Mouse (Mus musculus): ENCODE data around the gene Nod2. TPM values are rescaled to one million over a fixed set of nuclear protein-coding genes. Genes with fewer than 3 reads are reported as not detected.
A peak's percentile ranks its signal among the peaks of the same experiment; 100 is the strongest.

The Nod2 gene
- polyA plus RNA-seq, 1 experiment, result 0.27 TPM

GRCm38 (mm10) chr8:88609036-88609435 is 38.1 kb upstream of the Nod2 start:
- TF ChIP-seq CTCF (IDR thresholded peaks at IDR 0.05; ENCODE audit: control insufficient read depth, insufficient read depth, insufficient replicate concordance, low read depth, low read length) (no peak), POLR2A (IDR thresholded peaks at IDR 0.05; ENCODE audit: control insufficient read depth, low read depth, low read length) (no peak)

GRCm38 (mm10) chr8:88610271-88610670 is 36.8 kb upstream of the Nod2 start:
- H3K36me3 ChIP-seq (ENCODE audit: control insufficient read depth, insufficient read depth, low read length), result no peaks in the 10 kb centered on the region
- H3K4me1 ChIP-seq (ENCODE audit: control insufficient read depth, insufficient read depth, low read length), result peaks cover 2% of the 10 kb centered on the region; the same call in 1 of the 2 replicates
- no peak overlapping the region for H3K27ac ChIP-seq (ENCODE audit: control insufficient read depth, insufficient read depth, low read depth, low read length)
- no peaks in the 10 kb centered on the region for H3K27me3 ChIP-seq (ENCODE audit: control insufficient read depth, insufficient read depth, low read length)
- TF ChIP-seq CTCF (IDR thresholded peaks at IDR 0.05; ENCODE audit: control insufficient read depth, insufficient read depth, insufficient replicate concordance, low read depth, low read length), result no peak
- TF ChIP-seq POLR2A (IDR thresholded peaks at IDR 0.05; ENCODE audit: control insufficient read depth, low read depth, low read length), result no peak
- H3K4me3 ChIP-seq (ENCODE audit: control insufficient read depth, low read depth, low read length), result no peak overlapping the region

More at GRCm38 (mm10) chr8:88609036-88609435, 38.1 kb upstream of the Nod2 start:
- Histone ChIP-seq H3K36me3 (ENCODE audit: control insufficient read depth, insufficient read depth, low read length) (no peaks in the 10 kb centered on the region), H3K27me3 (ENCODE audit: control insufficient read depth, insufficient read depth, low read length) (no peaks in the 10 kb centered on the region), H3K27ac (ENCODE audit: control insufficient read depth, insufficient read depth, low read depth, low read length) (no peak overlapping the region), H3K4me1 (ENCODE audit: control insufficient read depth, insufficient read depth, low read length) (peaks cover 2% of the 10 kb centered on the region), H3K4me3 (ENCODE audit: control insufficient read depth, low read depth, low read length) (no peak overlapping the region)

- Histone ChIP-seq H3K36me3 (ENCODE audit: control insufficient read depth, insufficient read depth, low read length) (no peaks in the 10 kb centered on the region), H3K27me3 (ENCODE audit: control insufficient read depth, insufficient read depth, low read length) (no peaks in the 10 kb centered on the region), H3K27ac (ENCODE audit: control insufficient read depth, insufficient read depth, low read depth, low read length) (no peak overlapping the region), H3K4me1 (ENCODE audit: control insufficient read depth, insufficient read depth, low read length) (peaks cover 2% of the 10 kb centered on the region; the same call in 1 of the 2 replicates), H3K4me3 (ENCODE audit: control insufficient read depth, low read depth, low read length) (no peak overlapping the region)
- TF ChIP-seq CTCF (IDR thresholded peaks at IDR 0.05; ENCODE audit: control insufficient read depth, insufficient read depth, insufficient replicate concordance, low read depth, low read length) (no peak), POLR2A (IDR thresholded peaks at IDR 0.05; ENCODE audit: control insufficient read depth, low read depth, low read length) (no peak)
Observed at GRCm38 (mm10) chr8:88614981-88615380, 32.1 kb upstream of the Nod2 start.

GRCm38 (mm10) chr8:88618612-88619011 is 28.5 kb upstream of the Nod2 start:
- TF ChIP-seq CTCF (IDR thresholded peaks at IDR 0.05; ENCODE audit: control insufficient read depth, insufficient read depth, insufficient replicate concordance, low read depth, low read length), result no peak
- TF ChIP-seq POLR2A (IDR thresholded peaks at IDR 0.05; ENCODE audit: control insufficient read depth, low read depth, low read length), result no peak
- no peak overlapping the region for H3K4me3 ChIP-seq (ENCODE audit: control insufficient read depth, low read depth, low read length)
- no peaks in the 10 kb centered on the region for H3K36me3 ChIP-seq (ENCODE audit: control insufficient read depth, insufficient read depth, low read length)
- H3K27me3 ChIP-seq (ENCODE audit: control insufficient read depth, insufficient read depth, low read length), result no peaks in the 10 kb centered on the region
- no peak overlapping the region for H3K27ac ChIP-seq (ENCODE audit: control insufficient read depth, insufficient read depth, low read depth, low read length)
- H3K4me1 ChIP-seq (ENCODE audit: control insufficient read depth, insufficient read depth, low read length), result no peaks in the 10 kb centered on the region

GRCm38 (mm10) chr8:88619513-88619912 is 27.6 kb upstream of the Nod2 start:
- TF ChIP-seq CTCF (IDR thresholded peaks at IDR 0.05; ENCODE audit: control insufficient read depth, insufficient read depth, insufficient replicate concordance, low read depth, low read length) (no peak), POLR2A (IDR thresholded peaks at IDR 0.05; ENCODE audit: control insufficient read depth, low read depth, low read length) (no peak)
- Histone ChIP-seq H3K27me3 (ENCODE audit: control insufficient read depth, insufficient read depth, low read length) (no peaks in the 10 kb centered on the region), H3K4me3 (ENCODE audit: control insufficient read depth, low read depth, low read length) (no peak overlapping the region), H3K36me3 (ENCODE audit: control insufficient read depth, insufficient read depth, low read length) (no peaks in the 10 kb centered on the region), H3K4me1 (ENCODE audit: control insufficient read depth, insufficient read depth, low read length) (no peaks in the 10 kb centered on the region), H3K27ac (ENCODE audit: control insufficient read depth, insufficient read depth, low read depth, low read length) (no peak overlapping the region)

GRCm38 (mm10) chr8:88620931-88621330 is 26.2 kb upstream of the Nod2 start:
- H3K27ac ChIP-seq (ENCODE audit: control insufficient read depth, insufficient read depth, low read depth, low read length), result no peak overlapping the region
- no peaks in the 10 kb centered on the region for H3K4me1 ChIP-seq (ENCODE audit: control insufficient read depth, insufficient read depth, low read length)
- no peaks in the 10 kb centered on the region for H3K27me3 ChIP-seq (ENCODE audit: control insufficient read depth, insufficient read depth, low read length)
- no peak overlapping the region for H3K4me3 ChIP-seq (ENCODE audit: control insufficient read depth, low read depth, low read length)
- no peaks in the 10 kb centered on the region for H3K36me3 ChIP-seq (ENCODE audit: control insufficient read depth, insufficient read depth, low read length)
- TF ChIP-seq CTCF (IDR thresholded peaks at IDR 0.05; ENCODE audit: control insufficient read depth, insufficient read depth, insufficient replicate concordance, low read depth, low read length) (no peak), POLR2A (IDR thresholded peaks at IDR 0.05; ENCODE audit: control insufficient read depth, low read depth, low read length) (no peak)

- Histone ChIP-seq H3K27me3 (ENCODE audit: control insufficient read depth, insufficient read depth, low read length) (no peaks in the 10 kb centered on the region), H3K27ac (ENCODE audit: control insufficient read depth, insufficient read depth, low read depth, low read length) (no peak overlapping the region), H3K4me1 (ENCODE audit: control insufficient read depth, insufficient read depth, low read length) (no peaks in the 10 kb centered on the region), H3K36me3 (ENCODE audit: control insufficient read depth, insufficient read depth, low read length) (no peaks in the 10 kb centered on the region), H3K4me3 (ENCODE audit: control insufficient read depth, low read depth, low read length) (no peak overlapping the region)
- TF ChIP-seq POLR2A (IDR thresholded peaks at IDR 0.05; ENCODE audit: control insufficient read depth, low read depth, low read length) (no peak), CTCF (IDR thresholded peaks at IDR 0.05; ENCODE audit: control insufficient read depth, insufficient read depth, insufficient replicate concordance, low read depth, low read length) (peak; percentile 76)
Observed at GRCm38 (mm10) chr8:88621408-88621807, 25.7 kb upstream of the Nod2 start.

- Histone ChIP-seq H3K36me3 (ENCODE audit: control insufficient read depth, insufficient read depth, low read length) (no peaks in the 10 kb centered on the region), H3K27ac (ENCODE audit: control insufficient read depth, insufficient read depth, low read depth, low read length) (no peak overlapping the region), H3K4me3 (ENCODE audit: control insufficient read depth, low read depth, low read length) (no peak overlapping the region), H3K4me1 (ENCODE audit: control insufficient read depth, insufficient read depth, low read length) (peaks cover 10% of the 10 kb centered on the region), H3K27me3 (ENCODE audit: control insufficient read depth, insufficient read depth, low read length) (no peaks in the 10 kb centered on the region)
- TF ChIP-seq POLR2A (IDR thresholded peaks at IDR 0.05; ENCODE audit: control insufficient read depth, low read depth, low read length) (no peak), CTCF (IDR thresholded peaks at IDR 0.05; ENCODE audit: control insufficient read depth, insufficient read depth, insufficient replicate concordance, low read depth, low read length) (no peak)
Observed at GRCm38 (mm10) chr8:88623351-88623750, 23.8 kb upstream of the Nod2 start.

Measured in testis, adult 2 months (tissue).